Mouse (Mus musculus): Measurements from ENCODE around the gene Npas3. TPM values are rescaled to one million over a fixed set of nuclear protein-coding genes. Genes with fewer than 3 reads are reported as not detected.

The Npas3 gene
- polyA plus RNA-seq, 1 experiment from 2014 or later: 31.3 TPM

- H3K9ac ChIP-seq: no peak overlapping the region
- H3K36me3 ChIP-seq (replicated peaks): no peaks in the 10 kb centered on the region
- WGBS: 48% methylated on average over 8 of the region's 8 CpGs
- H3K9me3 ChIP-seq: no peaks in the 10 kb centered on the region
- H3K27me3 ChIP-seq (replicated peaks): no peaks in the 10 kb centered on the region
- ATAC-seq (replicated peaks): no peak
- no peak overlapping the region for H3K4me2 ChIP-seq
- no peak overlapping the region for H3K27ac ChIP-seq
- no peak overlapping the region for H3K4me3 ChIP-seq
- H3K4me1 ChIP-seq: peaks cover 5% of the 10 kb centered on the region; the same call in 1 of the 2 replicates
Observed at GRCm38 (mm10) chr12:54004606-54005005, 756.1 kb downstream of the Npas3 start.

- Histone ChIP-seq H3K4me2 (no peak overlapping the region), H3K4me1 (peaks cover under 1% of the 10 kb centered on the region; the same call in 1 of the 2 replicates), H3K9ac (no peak overlapping the region), H3K36me3 (replicated peaks) (no peaks in the 10 kb centered on the region), H3K4me3 (no peak overlapping the region), H3K27me3 (replicated peaks) (no peaks in the 10 kb centered on the region), H3K27ac (no peak overlapping the region), H3K9me3 (no peaks in the 10 kb centered on the region)
- ATAC-seq (replicated peaks): no peak
- 86% methylated on average over 4 of the region's 4 CpGs for WGBS
Observed at GRCm38 (mm10) chr12:54005546-54005945, 757.1 kb downstream of the Npas3 start.

- ATAC-seq (replicated peaks): no peak
- Histone ChIP-seq H3K9me3 (no peaks in the 10 kb centered on the region), H3K36me3 (replicated peaks) (no peaks in the 10 kb centered on the region)
Observed at GRCm38 (mm10) chr12:54015304-54015703, 766.8 kb downstream of the Npas3 start.

GRCm38 (mm10) chr12:54017949-54018348 lies 769.5 kb downstream of the Npas3 start:
- no peaks in the 10 kb centered on the region for H3K9me3 ChIP-seq
- H3K27ac ChIP-seq: no peak overlapping the region
- H3K4me1 ChIP-seq: no peaks in the 10 kb centered on the region
- no peak overlapping the region for H3K4me2 ChIP-seq
- no peak for ATAC-seq (replicated peaks)
- no peak overlapping the region for H3K9ac ChIP-seq
- 39% methylated on average over 8 of the region's 8 CpGs for WGBS
- H3K4me3 ChIP-seq: no peak overlapping the region
- no peaks in the 10 kb centered on the region for H3K36me3 ChIP-seq (replicated peaks)
- no peaks in the 10 kb centered on the region for H3K27me3 ChIP-seq (replicated peaks)

More at GRCm38 (mm10) chr12:54015304-54015703, 766.8 kb downstream of the Npas3 start:
- no peaks in the 10 kb centered on the region for H3K27me3 ChIP-seq (replicated peaks)
- no peaks in the 10 kb centered on the region for H3K4me1 ChIP-seq
- H3K4me2 ChIP-seq: no peak overlapping the region
- no peak overlapping the region for H3K9ac ChIP-seq
- H3K27ac ChIP-seq: no peak overlapping the region
- H3K4me3 ChIP-seq: no peak overlapping the region

GRCm38 (mm10) chr12:54019979-54020378 lies 771.5 kb downstream of the Npas3 start:
- no peak overlapping the region for H3K4me2 ChIP-seq
- 73% methylated on average over 8 of the region's 8 CpGs for WGBS
- no peaks in the 10 kb centered on the region for H3K36me3 ChIP-seq (replicated peaks)
- H3K9me3 ChIP-seq: no peaks in the 10 kb centered on the region
- H3K4me1 ChIP-seq: no peaks in the 10 kb centered on the region
- H3K4me3 ChIP-seq: no peak overlapping the region
- no peak overlapping the region for H3K9ac ChIP-seq
- H3K27me3 ChIP-seq (replicated peaks): no peaks in the 10 kb centered on the region
- no peak overlapping the region for H3K27ac ChIP-seq
- ATAC-seq (replicated peaks): no peak

- Histone ChIP-seq H3K9me3 (no peaks in the 10 kb centered on the region), H3K36me3 (replicated peaks) (no peaks in the 10 kb centered on the region), H3K27ac (peak overlapping the region; percentile 84), H3K4me2 (no peak overlapping the region), H3K9ac (peak overlapping the region; percentile 30; the same call in 1 of the 2 replicates), H3K4me3 (no peak overlapping the region), H3K27me3 (replicated peaks) (no peaks in the 10 kb centered on the region), H3K4me1 (peaks cover 40% of the 10 kb centered on the region)
- WGBS: 4% methylated on average over 8 of the region's 8 CpGs
- peak; percentile 95 for ATAC-seq (replicated peaks)
Observed at GRCm38 (mm10) chr12:54034666-54035346, 786.3 kb downstream of the Npas3 start.

GRCm38 (mm10) chr12:54037602-54038001 lies 789.1 kb downstream of the Npas3 start:
- Histone ChIP-seq H3K27ac (no peak overlapping the region), H3K9me3 (no peaks in the 10 kb centered on the region), H3K9ac (no peak overlapping the region), H3K4me2 (no peak overlapping the region), H3K27me3 (replicated peaks) (no peaks in the 10 kb centered on the region), H3K4me3 (no peak overlapping the region), H3K4me1 (peaks cover 35% of the 10 kb centered on the region), H3K36me3 (replicated peaks) (no peaks in the 10 kb centered on the region)
- WGBS: 96% methylated on average over 3 of the region's 3 CpGs
- ATAC-seq (replicated peaks): no peak

GRCm38 (mm10) chr12:54042996-54043544 lies 794.6 kb downstream of the Npas3 start:
- no peak overlapping the region for H3K4me2 ChIP-seq
- ATAC-seq (replicated peaks): peak; percentile 60; the same call in 1 of the 2 replicates
- H3K27me3 ChIP-seq (replicated peaks): no peaks in the 10 kb centered on the region
- no peak overlapping the region for H3K9ac ChIP-seq
- H3K4me1 ChIP-seq: peaks cover 18% of the 10 kb centered on the region
- no peak overlapping the region for H3K4me3 ChIP-seq
- H3K27ac ChIP-seq: peak overlapping the region; percentile 38; the same call in 1 of the 2 replicates
- H3K36me3 ChIP-seq (replicated peaks): no peaks in the 10 kb centered on the region
- H3K9me3 ChIP-seq: no peaks in the 10 kb centered on the region
- 38% methylated on average over 9 of the region's 9 CpGs for WGBS

- ATAC-seq (replicated peaks): no peak
- no peaks in the 10 kb centered on the region for H3K9me3 ChIP-seq
- no peaks in the 10 kb centered on the region for H3K36me3 ChIP-seq (replicated peaks)
- no peak overlapping the region for H3K4me2 ChIP-seq
- no peak overlapping the region for H3K4me3 ChIP-seq
- H3K4me1 ChIP-seq: peaks cover 20% of the 10 kb centered on the region
- no peak overlapping the region for H3K27ac ChIP-seq
- WGBS: 43% methylated on average over 15 of the region's 15 CpGs
- H3K9ac ChIP-seq: no peak overlapping the region
- H3K27me3 ChIP-seq (replicated peaks): no peaks in the 10 kb centered on the region
Observed at GRCm38 (mm10) chr12:54044606-54045334, 796.3 kb downstream of the Npas3 start.

- H3K9me3 ChIP-seq: no peaks in the 10 kb centered on the region
- H3K36me3 ChIP-seq (replicated peaks): no peaks in the 10 kb centered on the region
- H3K27me3 ChIP-seq (replicated peaks): no peaks in the 10 kb centered on the region
- H3K27ac ChIP-seq: no peak overlapping the region
- ATAC-seq (replicated peaks): no peak
- H3K4me3 ChIP-seq: no peak overlapping the region
- WGBS: 79% methylated on average over 4 of the region's 4 CpGs
- H3K9ac ChIP-seq: no peak overlapping the region
- peaks cover 20% of the 10 kb centered on the region for H3K4me1 ChIP-seq
- no peak overlapping the region for H3K4me2 ChIP-seq
Observed at GRCm38 (mm10) chr12:54045360-54045759, 796.9 kb downstream of the Npas3 start.

GRCm38 (mm10) chr12:54046824-54047223 lies 798.3 kb downstream of the Npas3 start:
- Histone ChIP-seq H3K27ac (no peak overlapping the region), H3K9ac (no peak overlapping the region), H3K4me3 (no peak overlapping the region), H3K4me2 (no peak overlapping the region), H3K9me3 (no peaks in the 10 kb centered on the region), H3K4me1 (peaks cover 20% of the 10 kb centered on the region), H3K27me3 (replicated peaks) (no peaks in the 10 kb centered on the region), H3K36me3 (replicated peaks) (no peaks in the 10 kb centered on the region)
- ATAC-seq (replicated peaks): no peak
- WGBS: 40% methylated on average over 6 of the region's 6 CpGs

- no peak overlapping the region for H3K27ac ChIP-seq
- no peaks in the 10 kb centered on the region for H3K27me3 ChIP-seq (replicated peaks)
- no peaks in the 10 kb centered on the region for H3K9me3 ChIP-seq
- H3K4me3 ChIP-seq: no peak overlapping the region
- peaks cover 20% of the 10 kb centered on the region for H3K4me1 ChIP-seq
- ATAC-seq (replicated peaks): no peak
- no peak overlapping the region for H3K9ac ChIP-seq
- 45% methylated on average over 5 of the region's 5 CpGs for WGBS
- no peak overlapping the region for H3K4me2 ChIP-seq
- no peaks in the 10 kb centered on the region for H3K36me3 ChIP-seq (replicated peaks)
Observed at GRCm38 (mm10) chr12:54048126-54048525, 799.6 kb downstream of the Npas3 start.

Data from midbrain, embryonic 15.5 days (tissue).